Mouse (Mus musculus) layer of hippocampus, adult 9-10 months (tissue): ENCODE data around the gene Ifna14.
"Not testable (repeated sequence)": the region's sequence is repeated elsewhere in the genome, so short reads cannot be mapped to it uniquely, and the experiment has no call there.

Source experiments
- DNase-seq: peaks from one replicate; pipeline ENCODE4 v3.0.0; 2022; ENCODE audit warnings: low spot score

Ifna14 gene

DNA sequence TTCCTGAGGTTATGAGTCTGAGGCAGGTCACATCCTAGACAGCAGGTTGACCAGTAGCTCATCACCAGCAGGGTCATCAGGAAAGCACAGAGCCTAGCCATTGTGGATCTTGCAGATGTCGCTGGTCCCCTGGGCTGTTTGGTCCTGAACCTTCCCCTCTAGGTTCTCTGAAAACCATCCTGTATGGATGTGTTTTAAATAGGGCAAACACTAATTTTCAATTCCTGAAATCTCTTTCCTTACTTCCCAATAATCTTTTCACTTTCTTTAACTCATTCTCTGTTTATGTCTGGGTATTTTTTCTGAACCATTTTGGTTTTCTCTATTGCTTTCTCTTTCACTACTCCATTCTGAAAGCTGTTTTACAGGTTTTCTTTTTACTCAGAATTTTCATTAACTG is at the start of gene Ifna14:
Gene Ifna14 (minus strand): TSS at position 101 of the 400 bp plus-strand sequence.
- no peak for DNase-seq

DNA sequence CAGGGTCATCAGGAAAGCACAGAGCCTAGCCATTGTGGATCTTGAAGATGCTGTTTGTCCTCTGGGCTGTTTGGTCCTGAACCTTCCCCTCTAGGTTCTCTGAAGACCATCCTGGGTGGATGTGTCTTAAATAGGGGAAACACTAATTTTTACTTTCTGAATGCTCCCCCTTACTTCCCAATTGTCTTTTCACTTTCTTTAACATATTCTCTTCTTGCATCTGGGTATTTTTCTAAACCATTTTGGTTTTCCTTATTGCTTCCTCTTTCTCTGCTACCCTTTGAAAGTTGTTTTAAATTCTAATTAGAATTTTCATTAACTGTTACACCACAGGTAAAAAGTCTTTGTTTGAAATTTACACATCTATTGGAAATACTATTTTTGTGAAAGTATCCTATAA is 31.7 kb upstream of the Ifna14 start, which contains the start of gene Ifna12:
Gene Ifna12 (minus strand): TSS at position 101 of the 400 bp plus-strand sequence.
- DNase-seq = no peak

DNA sequence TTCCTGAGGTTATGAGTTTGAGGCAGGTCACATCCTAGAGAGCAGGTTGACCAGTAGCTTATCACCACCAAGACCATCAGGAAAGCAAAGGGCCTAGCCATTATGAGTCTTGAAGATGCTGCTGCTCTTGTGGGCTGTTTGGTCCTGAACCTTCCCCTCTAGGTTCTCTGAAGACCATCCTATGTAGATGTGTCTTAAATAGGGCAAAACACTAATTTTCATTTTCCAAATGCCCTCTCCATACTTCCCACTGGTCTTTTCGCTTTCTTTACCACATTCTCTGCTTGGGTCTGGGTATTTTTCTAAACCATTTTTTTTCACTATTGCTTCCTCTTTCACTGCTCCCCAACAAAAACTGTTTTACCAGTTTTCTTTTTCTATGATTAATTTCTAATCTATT is 20.7 kb upstream of the Ifna14 start, which contains the start of gene Ifna9:
Gene Ifna9 (minus strand): TSS at position 101 of the 400 bp plus-strand sequence.
- no peak for DNase-seq

DNA sequence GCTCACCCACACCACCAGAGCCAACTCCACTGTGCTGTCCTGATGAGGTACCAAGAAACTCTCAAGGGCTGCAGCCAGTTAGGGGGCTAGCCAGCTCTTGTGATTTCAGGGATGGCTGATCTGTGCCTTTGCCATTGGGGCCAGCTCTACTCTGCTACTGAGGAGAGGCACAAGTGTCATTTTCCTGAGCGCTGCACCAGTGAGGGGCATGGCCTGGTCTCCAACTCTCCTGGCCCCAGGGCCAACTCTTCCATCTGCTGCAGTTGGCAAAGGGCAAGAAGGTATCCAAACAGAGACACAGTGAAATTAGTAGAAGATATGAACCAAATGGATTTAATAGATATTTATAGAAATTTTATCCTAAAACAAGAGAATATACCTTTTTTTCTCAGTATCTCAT is 9.8 kb downstream of the Ifna14 start:
- DNase-seq = no peak

DNA sequence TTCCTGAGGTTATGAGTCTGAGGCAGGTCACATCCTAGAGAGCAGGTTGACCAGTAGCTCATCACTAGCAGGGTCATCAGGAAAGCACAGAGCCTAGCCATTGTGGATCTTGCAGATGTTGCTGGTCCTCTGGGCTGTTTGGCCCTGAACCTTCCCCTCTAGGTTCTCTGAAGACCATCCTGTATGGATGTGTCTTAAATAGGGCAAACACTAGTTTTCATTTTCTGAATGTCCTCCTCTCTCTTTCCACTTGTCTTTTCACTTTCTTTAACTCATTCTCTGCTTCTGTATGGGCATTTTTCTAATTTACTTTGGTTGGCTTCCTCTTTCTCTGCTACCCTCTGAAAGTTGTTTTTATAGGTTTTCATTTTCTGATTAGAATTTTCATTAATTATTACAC is 13.5 kb downstream of the Ifna14 start, which contains the start of gene Ifna15:
Gene Ifna15 (minus strand): TSS at position 101 of the 400 bp plus-strand sequence.
- not testable (repeated sequence) for DNase-seq

DNA sequence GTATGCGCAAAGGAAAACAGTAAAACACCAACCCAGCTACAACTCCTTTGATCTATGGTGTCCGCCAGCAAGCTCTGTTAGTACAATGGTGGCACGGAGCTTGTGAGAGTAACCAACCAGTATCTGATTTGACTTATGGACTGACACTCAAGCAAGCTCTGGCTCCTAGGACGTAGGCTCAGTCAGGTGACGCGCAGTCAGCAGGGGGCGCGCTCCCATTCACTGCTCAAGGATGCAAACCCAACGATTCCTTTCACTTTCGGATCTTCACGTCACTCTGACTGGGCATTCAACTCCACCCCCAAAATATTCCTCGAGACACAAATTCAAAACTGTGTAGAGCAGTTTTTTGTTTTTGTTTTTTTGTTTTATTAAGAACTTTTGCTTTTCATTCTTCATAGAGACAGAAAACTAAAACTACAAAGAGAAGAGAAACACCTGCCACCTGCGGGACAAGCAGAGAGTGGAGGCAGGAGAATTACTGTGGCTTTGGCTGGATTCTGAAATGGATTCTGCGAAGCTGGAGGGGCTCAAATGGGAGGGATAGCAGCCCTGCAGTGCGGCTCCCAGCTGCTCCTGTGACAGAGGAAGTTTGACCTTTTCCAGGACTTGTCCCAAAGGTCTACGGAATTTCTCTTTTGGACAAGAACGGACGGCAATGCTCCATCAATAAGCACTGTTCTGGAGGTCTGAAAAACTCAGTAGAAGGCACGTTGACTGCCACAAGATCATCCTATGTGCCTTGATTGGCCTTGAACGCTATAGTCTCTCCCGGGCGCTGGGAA is 21.2 kb downstream of the Ifna14 start:
- peak; percentile 62 for DNase-seq

DNA sequence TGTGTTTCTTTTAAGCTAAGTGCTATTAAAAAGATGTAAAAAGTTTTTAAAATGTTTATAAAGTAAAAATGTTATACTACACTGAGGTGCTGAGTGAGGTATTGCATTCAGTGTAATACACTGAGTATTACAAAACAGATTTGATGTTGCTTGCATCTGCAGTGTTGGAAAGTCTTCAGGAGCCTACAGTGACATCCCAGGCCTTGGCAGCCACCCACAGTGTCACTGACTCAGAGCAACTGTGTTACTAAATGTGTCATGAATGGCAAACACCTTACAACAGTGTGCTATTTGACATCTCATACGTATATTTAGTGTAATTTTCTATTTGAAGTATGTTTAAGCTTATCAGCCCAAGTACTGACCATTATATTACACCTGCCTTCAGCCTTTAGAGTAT is 23.6 kb downstream of the Ifna14 start:
- DNase-seq = no peak

DNA sequence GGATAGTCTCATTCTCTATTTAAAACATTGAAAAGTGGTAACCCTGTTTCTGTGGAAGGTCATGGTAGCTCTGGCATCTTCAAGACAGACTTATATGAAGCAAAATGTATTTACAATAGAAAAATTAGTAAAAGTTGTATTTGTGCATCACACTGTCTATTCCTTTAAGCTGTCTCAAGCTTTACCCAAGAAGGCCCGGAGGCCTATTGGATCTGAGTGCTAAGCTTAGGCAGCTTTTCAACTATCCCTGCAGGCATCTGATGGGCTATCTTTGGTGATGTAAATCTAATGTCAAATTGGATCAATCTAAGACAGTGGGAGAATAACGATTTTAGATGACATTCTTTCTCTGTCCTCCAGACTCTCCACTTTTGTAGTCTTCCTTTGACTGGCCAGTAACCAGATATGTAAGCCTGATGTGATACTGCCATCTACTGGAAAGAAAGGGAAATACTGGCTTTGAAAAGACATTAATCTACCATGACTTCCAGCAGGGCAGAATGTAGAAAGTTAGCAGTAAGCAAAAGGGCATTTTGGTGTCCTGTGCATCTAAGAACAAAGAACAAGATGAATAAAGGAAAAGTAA is 27.9 kb downstream of the Ifna14 start:
- DNase-seq = peak; percentile 84

DNA sequence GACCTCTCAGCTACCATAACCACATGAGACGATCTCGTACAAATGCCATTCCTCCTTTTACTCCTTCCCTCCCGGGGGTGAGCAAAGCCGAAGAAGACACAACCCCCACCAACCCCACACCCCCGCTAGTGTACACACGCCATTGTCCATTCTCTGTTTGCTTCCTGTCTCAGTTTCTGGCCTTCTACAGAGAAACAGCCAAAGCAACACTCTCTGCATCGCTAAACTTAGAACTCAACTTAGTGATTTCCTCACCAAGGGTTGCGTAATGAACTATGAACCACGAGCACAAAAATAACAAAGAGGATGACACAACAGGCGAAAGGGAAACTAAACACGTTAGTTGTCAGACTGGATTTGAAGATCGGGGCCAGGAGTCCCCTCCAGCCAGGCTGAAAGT is 34.3 kb downstream of the Ifna14 start:
- peak; percentile 26 for DNase-seq

DNA sequence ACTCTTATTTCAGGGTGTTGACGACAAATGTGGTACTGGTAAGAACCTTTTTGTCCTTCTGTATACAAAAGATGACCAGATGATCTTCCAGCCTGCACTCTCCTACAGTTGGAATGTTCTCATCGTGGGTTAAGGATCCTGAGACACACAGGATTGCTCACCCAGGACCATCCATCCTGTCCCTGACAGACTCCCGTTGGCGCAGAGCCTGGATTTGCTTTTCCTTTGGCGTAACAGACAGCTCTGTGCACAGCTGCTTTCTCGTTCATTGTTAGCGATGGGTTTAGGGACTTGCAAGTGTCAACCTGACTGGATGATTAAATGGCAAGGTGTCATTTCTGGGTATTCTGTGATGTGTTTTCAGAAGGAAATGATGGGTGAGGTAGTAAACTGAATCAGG is 35.0 kb downstream of the Ifna14 start:
- DNase-seq = no peak

DNA sequence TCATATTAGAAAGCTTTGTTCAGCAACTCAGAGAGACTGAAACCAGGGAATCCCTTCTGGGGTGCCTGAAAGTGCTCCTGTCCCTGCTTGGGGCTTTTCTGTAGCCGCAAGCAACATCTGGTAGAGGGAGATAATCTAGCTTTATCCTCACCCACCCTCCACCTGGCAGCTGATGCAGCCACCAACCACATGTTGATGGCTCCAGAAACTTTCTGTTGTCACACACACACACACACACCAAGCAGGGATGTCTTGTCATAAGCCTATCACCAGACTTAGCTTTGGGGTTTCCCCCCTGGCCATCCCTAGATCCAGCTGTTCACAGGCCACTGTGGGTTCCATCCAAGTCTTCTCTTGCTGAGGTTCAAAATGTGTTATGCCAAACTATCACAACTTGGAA is 35.9 kb downstream of the Ifna14 start:
- DNase-seq = no peak

DNA sequence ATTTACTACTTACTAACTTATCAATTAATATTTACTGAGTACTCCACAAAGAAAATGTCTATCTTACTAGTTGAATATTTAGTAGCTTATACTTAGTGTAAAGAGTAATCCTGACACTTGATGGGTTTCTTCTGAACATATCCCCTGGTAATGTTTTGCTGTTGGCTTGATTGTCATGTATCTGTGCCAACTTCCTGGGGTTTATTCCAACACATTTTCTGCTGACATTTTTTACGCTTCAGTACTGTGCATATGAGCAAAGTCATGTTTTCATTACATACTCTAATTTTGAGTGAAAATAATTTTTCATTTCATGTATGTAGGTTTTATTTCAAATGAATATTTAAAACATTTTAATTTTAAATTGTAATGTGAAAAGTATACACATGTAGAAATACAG is 36.7 kb downstream of the Ifna14 start:
- no peak for DNase-seq

DNA sequence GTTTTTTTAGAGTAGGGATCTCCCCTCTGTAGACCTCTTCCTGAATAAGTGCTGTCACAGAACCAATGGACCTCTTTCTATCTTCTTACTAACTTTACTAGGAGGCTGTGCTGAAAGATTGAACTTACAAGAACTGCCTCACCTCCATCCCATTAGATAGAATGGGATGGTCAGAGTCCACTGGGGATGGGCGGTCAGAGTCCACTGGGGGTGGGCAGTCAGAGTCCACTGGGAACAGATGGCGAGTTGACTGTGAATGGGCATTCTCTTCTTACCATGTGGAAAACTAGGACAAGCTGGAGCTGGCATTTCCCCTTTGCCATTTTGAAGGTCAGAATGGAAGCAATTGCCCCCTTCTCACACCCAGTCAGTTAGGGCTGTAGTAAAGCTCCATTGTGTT is 38.1 kb downstream of the Ifna14 start:
- no peak for DNase-seq

DNA sequence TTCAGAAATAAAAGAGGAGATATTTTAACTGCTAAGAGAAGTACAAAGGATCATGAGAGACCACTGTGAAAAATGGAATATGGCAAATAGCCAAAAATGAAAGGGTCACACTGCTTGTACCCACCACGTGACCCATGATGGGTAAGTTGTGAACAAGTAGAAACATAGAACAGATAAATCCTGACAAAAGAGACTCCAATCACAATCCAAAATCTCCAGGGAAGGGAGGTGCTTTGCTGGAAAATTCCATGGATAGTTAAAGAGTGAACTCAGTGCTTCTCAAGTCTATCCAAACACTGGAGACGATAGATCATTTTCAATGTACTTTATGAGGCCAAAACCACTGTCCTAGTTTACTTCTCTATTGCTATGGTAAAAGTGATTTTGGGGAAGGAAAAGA is 40.7 kb downstream of the Ifna14 start:
- no peak for DNase-seq

DNA sequence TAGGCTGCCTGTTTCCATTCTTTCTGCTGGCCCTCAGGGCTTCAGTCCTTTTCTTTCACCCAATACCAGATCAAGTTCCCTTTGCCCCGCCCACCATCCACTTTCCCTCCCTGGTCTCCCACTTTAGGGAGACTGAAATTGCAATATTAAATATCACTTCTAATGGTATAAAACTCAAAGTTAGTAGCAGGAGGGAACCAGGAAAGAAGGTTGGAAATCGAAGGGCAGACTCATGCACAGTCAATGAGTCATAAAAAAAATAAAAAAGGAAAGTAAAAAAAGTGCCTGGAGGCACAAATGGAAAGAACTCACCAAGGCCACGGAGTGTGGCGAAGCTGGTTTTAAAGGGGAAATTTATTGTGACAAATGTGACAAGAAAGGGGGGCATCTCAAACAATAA is 41.3 kb downstream of the Ifna14 start:
- DNase-seq = no peak

DNA sequence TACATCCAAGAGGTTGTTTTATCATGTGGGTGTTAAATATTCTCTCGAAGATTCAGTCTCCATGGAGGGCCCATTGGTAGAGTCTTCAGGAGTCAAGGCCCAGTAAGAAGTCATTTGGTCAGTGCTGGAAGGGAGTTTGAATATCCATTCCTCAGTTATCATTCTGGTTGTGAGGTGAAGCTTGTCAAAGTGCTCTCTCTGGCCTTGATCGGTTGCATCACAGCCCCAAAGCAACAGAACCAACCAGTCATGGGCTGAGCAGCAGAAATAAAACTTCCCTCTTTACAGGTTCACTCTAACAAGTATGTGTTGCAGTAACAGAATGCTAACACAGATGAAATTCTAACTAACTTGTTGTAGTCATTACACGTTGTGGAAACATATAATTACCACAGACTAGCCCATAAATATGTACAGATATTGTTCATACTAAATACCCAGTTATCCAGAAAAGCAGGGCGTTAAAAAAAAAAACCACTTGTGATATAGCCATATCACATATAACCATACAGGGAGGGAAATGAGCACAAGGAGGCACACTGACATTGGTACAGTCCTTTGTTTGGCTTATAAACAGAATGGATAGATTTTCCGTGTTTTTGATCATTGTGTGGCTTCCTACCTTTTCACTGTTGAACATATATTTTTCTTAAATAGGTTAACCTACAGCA is 45.1 kb downstream of the Ifna14 start:
- no peak for DNase-seq

DNA sequence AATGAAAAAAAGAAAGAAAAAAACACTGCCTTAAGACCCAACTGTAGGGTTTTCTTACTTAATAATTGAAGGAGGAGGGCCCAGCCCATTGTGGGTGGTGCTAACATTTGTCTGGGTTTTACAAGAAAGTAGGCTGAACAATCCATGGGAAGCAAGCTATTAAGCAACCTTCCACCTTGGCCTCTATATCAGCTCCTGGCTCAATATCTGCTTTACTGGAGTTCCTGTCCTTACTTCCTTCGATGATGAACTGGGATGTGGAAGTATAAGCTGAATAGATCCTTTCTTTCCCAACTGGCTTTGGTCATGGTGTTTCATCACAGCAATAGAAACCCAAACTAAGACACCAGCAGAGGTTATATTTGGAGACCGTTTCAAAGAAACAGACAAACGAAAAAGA is 46.2 kb downstream of the Ifna14 start:
- no peak for DNase-seq

DNA sequence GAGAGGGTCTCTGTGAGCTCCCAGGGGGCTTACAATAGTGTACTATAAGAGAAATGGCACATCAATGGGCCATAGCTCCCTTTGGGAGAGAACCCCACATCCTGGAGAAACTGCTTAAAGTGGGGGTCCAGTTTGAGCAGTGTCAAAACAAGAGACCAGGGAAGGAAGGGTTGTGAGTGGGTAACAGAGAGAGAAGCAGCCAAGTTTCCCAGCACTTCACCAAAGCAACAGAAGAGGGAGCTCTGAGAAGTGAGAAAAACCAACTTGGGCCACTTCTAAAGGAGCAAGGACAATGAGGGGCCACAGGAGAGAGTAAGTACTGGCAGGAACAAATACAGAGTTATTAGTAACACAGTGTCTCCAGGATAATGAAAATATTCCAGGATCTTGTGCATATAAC is 48.4 kb downstream of the Ifna14 start:
- DNase-seq = no peak

DNA sequence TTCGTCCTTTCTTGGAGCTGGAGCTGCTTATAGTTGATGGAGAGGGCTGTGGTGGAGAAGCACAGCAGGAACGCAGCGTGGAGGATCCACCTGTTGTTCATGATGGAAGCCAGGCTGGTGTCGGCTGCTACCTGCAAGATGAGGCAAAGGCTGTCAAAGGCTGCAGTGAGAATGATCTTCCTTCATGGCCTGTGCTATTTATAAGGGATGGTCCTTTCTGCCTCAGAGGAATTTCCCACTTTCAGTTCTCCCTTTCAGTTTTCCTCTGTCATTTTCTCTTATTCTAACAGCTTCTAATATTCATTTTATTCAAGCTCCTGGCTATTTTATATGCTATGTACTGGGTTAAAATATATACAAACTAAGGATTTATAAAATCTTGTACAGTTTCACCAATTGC is 48.9 kb downstream of the Ifna14 start, which contains the start of gene Ifnb1:
Gene Ifnb1 (minus strand): TSS at position 101 of the 400 bp plus-strand sequence.
- no peak for DNase-seq
